Mouse (Mus musculus): ENCODE data around the gene Lrrc3.

The Lrrc3 gene

GRCm38 (mm10) chr10:77864762-77865143, 37.6 kb downstream of the Lrrc3 start:
- no peak for DNase-seq

- DNase-seq = no peak
Measured at GRCm38 (mm10) chr10:77864067-77864761, 38.1 kb downstream of the Lrrc3 start.

DNA sequence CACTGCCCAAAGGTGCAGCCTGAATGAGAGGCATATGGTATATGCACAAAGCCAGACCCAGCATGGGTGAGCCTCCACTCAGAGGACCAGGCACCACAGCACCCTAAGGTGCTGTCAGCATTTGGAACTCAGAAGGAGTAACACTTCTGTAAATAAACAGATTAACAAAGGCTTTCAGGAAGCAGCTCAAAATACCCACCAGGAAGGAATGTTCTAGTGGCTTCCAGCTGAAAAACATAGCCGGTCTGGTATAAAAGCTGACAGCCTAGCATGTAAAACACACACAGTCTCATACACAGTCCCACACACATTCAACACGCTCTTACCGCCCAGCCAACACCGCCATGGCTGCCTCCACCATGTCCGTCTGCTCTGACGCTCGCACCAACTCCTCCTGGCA, 40.7 kb downstream of the Lrrc3 start, which contains the start of gene Gm3285:
Gene Gm3285, plus strand, starts transcription at position 301 of the 400 bp plus-strand sequence.
- no peak for DNase-seq

- DNase-seq = no peak
Measured at GRCm38 (mm10) chr10:77852559-77852958, 49.8 kb downstream of the Lrrc3 start, which contains the start of gene Gm10318. Gene Gm10318, plus strand, starts transcription at chr10:77852859.
